Mouse (Mus musculus) CD4-positive, CD25-positive, alpha-beta regulatory T cell, adult 9 weeks (primary cell): ENCODE results near the gene St6galnac6. TPM values are rescaled to one million over a fixed set of nuclear protein-coding genes. Genes with fewer than 3 reads are reported as not detected.

Experiments used
- polyA plus RNA-seq: library from polyadenylated mRNA; unstranded; fragments of 100-300 nt; shearing (Covaris generic); gene quantifications from one replicate; pipeline ENCODE4 v1.2.1, GENCODE M21; 2017

Gene St6galnac6
- polyA plus RNA-seq = 3.9 TPM

GRCm38 (mm10) chr2:32599409-32599808 lies at the start of gene St6galnac6:
Gene St6galnac6, plus strand, starts transcription at chr2:32599709.

GRCm38 (mm10) chr2:32570698-32571494 lies 28.6 kb upstream of the St6galnac6 start, which contains the start of gene Dpm2:
Gene Dpm2, plus strand, starts transcription at chr2:32570858.

GRCm38 (mm10) chr2:32574497-32574896 lies 25.0 kb upstream of the St6galnac6 start, which contains the start of gene Pip5kl1:
Gene Pip5kl1, plus strand, starts transcription at chr2:32574797.

GRCm38 (mm10) chr2:32575586-32576160 lies 23.8 kb upstream of the St6galnac6 start, which contains the start of gene 9430097D07Rik:
Gene 9430097D07Rik, minus strand, starts transcription at chr2:32575684.

GRCm38 (mm10) chr2:32586871-32587351 lies 12.6 kb upstream of the St6galnac6 start, which contains the start of gene St6galnac4:
Gene St6galnac4, plus strand, starts transcription at chr2:32587095.

GRCm38 (mm10) chr2:32621517-32621859 lies 22.0 kb downstream of the St6galnac6 start, which contains the start of gene Ak1:
Gene Ak1, plus strand, starts transcription at chr2:32621758.

GRCm38 (mm10) chr2:32646379-32647056 lies 47.0 kb downstream of the St6galnac6 start, which contains the start of gene Eng:
Gene Eng, plus strand, starts transcription at chr2:32646595.

Other genes with a start within 250 kb of the St6galnac6 start
- 160 TPM for gene Ciz1, start 247.4 kb upstream of the St6galnac6 start, polyA plus RNA-seq
- gene Dnm1, start 246.4 kb upstream of the St6galnac6 start, polyA plus RNA-seq = not detected
- 88.4 TPM for gene 1110008P14Rik, start 217.8 kb upstream of the St6galnac6 start, polyA plus RNA-seq
- gene Lcn2, start 211.5 kb upstream of the St6galnac6 start, polyA plus RNA-seq = not detected
- gene Ptges2, start 203.8 kb upstream of the St6galnac6 start, polyA plus RNA-seq = 2.1 TPM
- gene Naif1, start 149.3 kb upstream of the St6galnac6 start, polyA plus RNA-seq = 9.3 TPM
- 3.6 TPM for gene Slc25a25, start 148.3 kb upstream of the St6galnac6 start, polyA plus RNA-seq
- gene Fam102a, start 64.4 kb upstream of the St6galnac6 start, polyA plus RNA-seq = 67.8 TPM
- gene Dpm2, start 28.9 kb upstream of the St6galnac6 start, polyA plus RNA-seq = 161 TPM
- not detected for gene Pip5kl1, start 24.9 kb upstream of the St6galnac6 start, polyA plus RNA-seq
- gene 9430097D07Rik, start 24.0 kb upstream of the St6galnac6 start, polyA plus RNA-seq = not detected
- 57.7 TPM for gene St6galnac4, start 12.6 kb upstream of the St6galnac6 start, polyA plus RNA-seq
- gene Ak1, start 22.0 kb downstream of the St6galnac6 start, polyA plus RNA-seq = not detected
- 0.07 TPM for gene Eng, start 46.9 kb downstream of the St6galnac6 start, polyA plus RNA-seq
- gene Fpgs, start 104.4 kb downstream of the St6galnac6 start, polyA plus RNA-seq = 22.8 TPM
- 27.3 TPM for gene Cdk9, start 113.4 kb downstream of the St6galnac6 start, polyA plus RNA-seq
- 126 TPM for gene Sh2d3c, start 121.3 kb downstream of the St6galnac6 start, polyA plus RNA-seq
- 0.50 TPM for gene 6330409D20Rik, start 141.3 kb downstream of the St6galnac6 start, polyA plus RNA-seq
- gene Tor2a, start 157.5 kb downstream of the St6galnac6 start, polyA plus RNA-seq = 54.6 TPM
- 1.6 TPM for gene Ttc16, start 175.9 kb downstream of the St6galnac6 start, polyA plus RNA-seq
- 6.0 TPM for gene Ptrh1, start 176.1 kb downstream of the St6galnac6 start, polyA plus RNA-seq
- gene Cfap157, start 184.7 kb downstream of the St6galnac6 start, polyA plus RNA-seq = not detected
- 3.5 TPM for gene Stxbp1, start 247.5 kb downstream of the St6galnac6 start, polyA plus RNA-seq